Mouse (Mus musculus) C2C12 (cell line): ENCODE results near the gene Slc35a3. TPM values are rescaled to one million over a fixed set of nuclear protein-coding genes. Genes with fewer than 3 reads are reported as not detected.

Source experiments
- H3K27me3 ChIP-seq: one replicate; pipeline ENCODE4 v1.6.1; 2011; ENCODE audit not compliant: control insufficient read depth, insufficient read depth, insufficient read length
- H3K36me3 ChIP-seq: one replicate; pipeline ENCODE4 v1.6.1; 2011; ENCODE audit not compliant: control insufficient read depth, insufficient read depth
- H3K4me3 ChIP-seq: one replicate; pipeline ENCODE4 v1.5.1; 2011; ENCODE audit warnings: mild to moderate bottlenecking, control low read depth; ENCODE audit not compliant: poor library complexity, insufficient read depth, severe bottlenecking
- H3K79me2 ChIP-seq: one replicate; pipeline ENCODE4 v1.6.1; 2011; ENCODE audit not compliant: control insufficient read depth, insufficient read depth
- H3K79me3 ChIP-seq: one replicate; pipeline ENCODE4 v1.6.1; 2011; ENCODE audit warnings: low read depth, control low read depth
- H3ac ChIP-seq: one replicate; pipeline ENCODE3; 2011; ENCODE audit warnings: low read depth; ENCODE audit not compliant: control insufficient read depth, insufficient read length
- CEBPB ChIP-seq: IDR thresholded peaks from one replicate; pipeline ENCODE4 v1.6.1; 2011; ENCODE audit warnings: low read depth, mild to moderate bottlenecking, control low read depth, moderate library complexity
- CTCF ChIP-seq: IDR thresholded peaks from one replicate; pipeline ENCODE4 v1.5.1; 2011; ENCODE audit not compliant: control insufficient read depth, insufficient read depth, insufficient read length
- FOSL1 ChIP-seq: IDR thresholded peaks from one replicate; pipeline ENCODE4 v1.8.0; 2011; ENCODE audit warnings: mild to moderate bottlenecking, low read length; ENCODE audit not compliant: poor library complexity, insufficient read depth, severe bottlenecking
- MAX ChIP-seq: IDR thresholded peaks from one replicate; pipeline ENCODE4 v1.6.1; 2011; ENCODE audit warnings: mild to moderate bottlenecking, control low read depth
- MYOD1 ChIP-seq: IDR thresholded peaks from one replicate; pipeline ENCODE4 v1.6.1; 2011; ENCODE audit warnings: low read depth; ENCODE audit not compliant: control insufficient read depth, insufficient read length
- MYOG ChIP-seq: IDR thresholded peaks from one replicate; pipeline ENCODE4 v1.6.1; 2011; ENCODE audit not compliant: control insufficient read depth, insufficient read length; ENCODE audit errors: extremely low read depth
- USF1 ChIP-seq: IDR thresholded peaks from one replicate; pipeline ENCODE4 v1.6.1; 2011; ENCODE audit warnings: low read depth, mild to moderate bottlenecking, control low read depth, moderate library complexity
- polyA plus RNA-seq: library from polyadenylated mRNA; unstranded; fragments of >200 nt; fragmentation: generic; extraction: Trizol; gene quantifications from one replicate; pipeline ENCODE4 v1.2.1, GENCODE M21; 2012; ENCODE audit warnings: missing spikeins

Slc35a3 gene
- polyA plus RNA-seq, 1 experiment: 4.2 TPM

GRCm38 (mm10) chr3:116703835-116704234 is 8.8 kb downstream of the Slc35a3 start:
- H3K4me3 ChIP-seq: no peak overlapping the region
- no peak overlapping the region for H3ac ChIP-seq
- no peaks in the 10 kb centered on the region for H3K27me3 ChIP-seq
- peaks cover 24% of the 10 kb centered on the region for H3K79me3 ChIP-seq
- TF ChIP-seq FOSL1 (no peak), CEBPB (no peak), MAX (no peak), MYOD1 (no peak), MYOG (no peak), USF1 (no peak), CTCF (no peak)
- H3K36me3 ChIP-seq: peaks cover 8% of the 10 kb centered on the region
- H3K79me2 ChIP-seq: peaks cover 83% of the 10 kb centered on the region

- Histone ChIP-seq H3ac (no peak overlapping the region), H3K36me3 (peaks cover 8% of the 10 kb centered on the region), H3K79me3 (peaks cover 22% of the 10 kb centered on the region), H3K79me2 (peaks cover 84% of the 10 kb centered on the region), H3K4me3 (no peak overlapping the region), H3K27me3 (no peaks in the 10 kb centered on the region)
- TF ChIP-seq CTCF: no peak
Measured at GRCm38 (mm10) chr3:116702647-116703272, 9.9 kb downstream of the Slc35a3 start.

- Histone ChIP-seq H3K27me3 (no peaks in the 10 kb centered on the region), H3K79me3 (peaks cover 23% of the 10 kb centered on the region), H3K4me3 (no peak overlapping the region), H3ac (no peak overlapping the region), H3K36me3 (peaks cover 4% of the 10 kb centered on the region), H3K79me2 (peaks cover 80% of the 10 kb centered on the region)
- TF ChIP-seq MYOG (no peak), CTCF (no peak), USF1 (no peak), FOSL1 (no peak), MYOD1 (no peak), CEBPB (no peak), MAX (no peak)
Measured at GRCm38 (mm10) chr3:116701601-116702000, 11.0 kb downstream of the Slc35a3 start.

GRCm38 (mm10) chr3:116698786-116699185 is 13.8 kb downstream of the Slc35a3 start:
- no peak overlapping the region for H3ac ChIP-seq
- peaks cover 26% of the 10 kb centered on the region for H3K79me3 ChIP-seq
- H3K27me3 ChIP-seq: no peaks in the 10 kb centered on the region
- H3K79me2 ChIP-seq: peaks cover 63% of the 10 kb centered on the region
- TF ChIP-seq MYOD1 (no peak), MAX (no peak), CEBPB (no peak), CTCF (no peak), FOSL1 (no peak), MYOG (no peak), USF1 (no peak)
- H3K4me3 ChIP-seq: no peak overlapping the region
- H3K36me3 ChIP-seq: peaks cover 3% of the 10 kb centered on the region

GRCm38 (mm10) chr3:116695666-116695985 is 17.0 kb downstream of the Slc35a3 start:
- TF ChIP-seq MYOG (no peak), FOSL1 (no peak), MAX (no peak), USF1 (no peak), CEBPB (no peak), MYOD1 (no peak), CTCF (no peak)
- Histone ChIP-seq H3K36me3 (peaks cover 12% of the 10 kb centered on the region), H3K79me2 (peaks cover 36% of the 10 kb centered on the region), H3K27me3 (no peaks in the 10 kb centered on the region), H3K4me3 (no peak overlapping the region), H3ac (no peak overlapping the region), H3K79me3 (peaks cover 12% of the 10 kb centered on the region)

GRCm38 (mm10) chr3:116694955-116695665 is 17.5 kb downstream of the Slc35a3 start:
- H3ac ChIP-seq: no peak overlapping the region
- H3K27me3 ChIP-seq: no peaks in the 10 kb centered on the region
- H3K79me3 ChIP-seq: peaks cover 12% of the 10 kb centered on the region
- H3K4me3 ChIP-seq: no peak overlapping the region
- TF ChIP-seq FOSL1 (no peak), MYOD1 (no peak), MAX (no peak), CTCF (no peak), CEBPB (no peak), USF1 (no peak), MYOG (no peak)
- H3K36me3 ChIP-seq: peaks cover 12% of the 10 kb centered on the region
- peaks cover 32% of the 10 kb centered on the region for H3K79me2 ChIP-seq
